Mouse (Mus musculus) brain, embryonic 18.5 days (tissue): ENCODE results near the gene Dpep1.

Source experiments
- DNase-seq: peaks from one replicate; pipeline ENCODE4 v3.0.0-alpha.2; 2012; ENCODE audit warnings: low read depth, low spot score

Gene Dpep1

GRCm38 (mm10) chr8:123248596-123248995 is 62.6 kb downstream of the Dpep1 start:
- DNase-seq = no peak

- DNase-seq = no peak
These were observed 64.9 kb downstream of the Dpep1 start for GRCm38 (mm10) chr8:123250940-123251339.
